Mouse (Mus musculus) cortical plate, adult 2 months (tissue): ENCODE results near the gene Ilk. TPM values are rescaled to one million over a fixed set of nuclear protein-coding genes. Genes with fewer than 3 reads are reported as not detected.
A peak's percentile ranks its signal among the peaks of the same experiment; 100 is the strongest.
"Not testable (repeated sequence)": the region's sequence is repeated elsewhere in the genome, so short reads cannot be mapped to it uniquely, and the experiment has no call there.

Source experiments
- H3K27ac ChIP-seq: fragments of 200-500 bp; 2 replicates; pipeline ENCODE4 v1.5.1; 2012; ENCODE audit warnings: low read length, control low read depth, inconsistent platforms; ENCODE audit not compliant: insufficient read depth
- H3K4me1 ChIP-seq: fragments of 200-500 bp; 2 replicates; pipeline ENCODE4 v1.6.1; 2011; ENCODE audit warnings: low read length; ENCODE audit not compliant: control insufficient read depth, insufficient read depth
- H3K4me3 ChIP-seq: fragments of 200-500 bp; 2 replicates; pipeline ENCODE4 v1.5.1; 2011; ENCODE audit warnings: mild to moderate bottlenecking, low read length, control low read depth; ENCODE audit not compliant: insufficient read depth
- CTCF ChIP-seq: fragments of 200-500 bp; IDR thresholded peaks from 2 replicates; pipeline ENCODE4 v1.5.1; 2011; ENCODE audit warnings: mild to moderate bottlenecking, control low read depth, low read length; ENCODE audit not compliant: insufficient read depth; ENCODE audit errors: extremely low read depth
- POLR2A ChIP-seq: fragments of 200-500 bp; IDR thresholded peaks from 2 replicates; pipeline ENCODE4 v1.6.1; 2011; ENCODE audit warnings: mild to moderate bottlenecking, low read length, control low read depth; ENCODE audit not compliant: insufficient read depth; ENCODE audit errors: extremely low read depth
- polyA plus RNA-seq: library from polyadenylated mRNA; depleted of rRNA; stranded (reverse); fragments of >200 nt; gene quantifications from 2 replicates; pipeline ENCODE4 v1.2.3, GENCODE M21; 2012

Gene Ilk
- polyA plus RNA-seq, 1 experiment, result 153 TPM

- TF ChIP-seq POLR2A, result no peak
- TF ChIP-seq CTCF, result no peak
- Histone ChIP-seq H3K27ac (peak overlapping the region; percentile 94), H3K4me1 (peaks cover 3% of the 10 kb centered on the region; the same call in 1 of the 2 replicates), H3K4me3 (no peak overlapping the region)
Measured at GRCm38 (mm10) chr7:105728701-105729428, 7.5 kb upstream of the Ilk start.

- H3K27ac ChIP-seq, result no peak overlapping the region
- peaks cover 2% of the 10 kb centered on the region; the same call in 1 of the 2 replicates for H3K4me1 ChIP-seq
- no peak overlapping the region for H3K4me3 ChIP-seq
- TF ChIP-seq POLR2A (no peak), CTCF (no peak)
Measured at GRCm38 (mm10) chr7:105733836-105734235, 2.6 kb upstream of the Ilk start.

DNA sequence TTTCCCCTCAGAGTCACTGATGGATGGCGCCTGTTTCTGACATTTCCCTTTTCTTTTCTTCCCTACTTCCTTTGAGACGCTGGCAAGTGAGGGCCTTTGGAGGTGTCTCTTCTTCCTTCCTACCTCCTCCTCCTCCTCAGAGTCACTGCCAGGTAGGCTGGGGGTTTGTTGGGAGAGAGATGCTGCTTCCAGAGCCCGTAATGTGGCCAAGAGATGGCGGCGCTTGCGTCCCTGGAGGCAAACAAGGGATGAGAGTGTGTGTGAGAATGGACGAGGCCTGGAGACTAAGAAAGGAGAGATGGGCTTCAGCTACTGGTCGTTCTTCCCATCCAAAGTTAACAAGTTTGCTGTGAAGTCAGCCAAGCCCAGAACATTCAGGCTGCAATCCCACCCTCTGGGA, 1.6 kb upstream of the Ilk start:
- no peak overlapping the region for H3K4me3 ChIP-seq
- no peak overlapping the region for H3K27ac ChIP-seq
- no peak for TF ChIP-seq CTCF
- TF ChIP-seq POLR2A, result no peak
- H3K4me1 ChIP-seq, result no peaks in the 10 kb centered on the region

GRCm38 (mm10) chr7:105735464-105735863, 928 bp upstream of the Ilk start:
- H3K4me1 ChIP-seq, H3K27ac ChIP-seq: not testable (repeated sequence)
- peak overlapping the region; percentile 94; the same call in 1 of the 2 replicates for H3K4me3 ChIP-seq

GRCm38 (mm10) chr7:105736911-105737521, 624 bp downstream of the Ilk start, which contains the start of gene Rrp8:
Gene Rrp8 (minus strand): TSS chr7:105737385.
- Histone ChIP-seq H3K27ac (peak within 1 kb of the TSS; percentile 68; the same call in 1 of the 2 replicates), H3K4me1 (no peaks in the 10 kb centered on the region), H3K4me3 (peak within 1 kb of the TSS; percentile 94)
- no peak for TF ChIP-seq CTCF
- no peak for TF ChIP-seq POLR2A

- no peaks in the 10 kb centered on the region for H3K4me1 ChIP-seq
- peak overlapping the region; percentile 94; the same call in 1 of the 2 replicates for H3K4me3 ChIP-seq
- no peak overlapping the region for H3K27ac ChIP-seq
- TF ChIP-seq CTCF, result no peak
- TF ChIP-seq POLR2A, result no peak
Measured at GRCm38 (mm10) chr7:105737648-105738047, 1.3 kb downstream of the Ilk start.

GRCm38 (mm10) chr7:105738286-105738685, 1.9 kb downstream of the Ilk start:
- Histone ChIP-seq H3K27ac (no peak overlapping the region), H3K4me3 (no peak overlapping the region), H3K4me1 (no peaks in the 10 kb centered on the region)
- TF ChIP-seq POLR2A (no peak), CTCF (no peak)

GRCm38 (mm10) chr7:105738948-105739347, 2.6 kb downstream of the Ilk start:
- TF ChIP-seq POLR2A (no peak), CTCF (no peak)
- no peaks in the 10 kb centered on the region for H3K4me1 ChIP-seq
- no peak overlapping the region for H3K4me3 ChIP-seq
- H3K27ac ChIP-seq, result peak overlapping the region; percentile 88

DNA sequence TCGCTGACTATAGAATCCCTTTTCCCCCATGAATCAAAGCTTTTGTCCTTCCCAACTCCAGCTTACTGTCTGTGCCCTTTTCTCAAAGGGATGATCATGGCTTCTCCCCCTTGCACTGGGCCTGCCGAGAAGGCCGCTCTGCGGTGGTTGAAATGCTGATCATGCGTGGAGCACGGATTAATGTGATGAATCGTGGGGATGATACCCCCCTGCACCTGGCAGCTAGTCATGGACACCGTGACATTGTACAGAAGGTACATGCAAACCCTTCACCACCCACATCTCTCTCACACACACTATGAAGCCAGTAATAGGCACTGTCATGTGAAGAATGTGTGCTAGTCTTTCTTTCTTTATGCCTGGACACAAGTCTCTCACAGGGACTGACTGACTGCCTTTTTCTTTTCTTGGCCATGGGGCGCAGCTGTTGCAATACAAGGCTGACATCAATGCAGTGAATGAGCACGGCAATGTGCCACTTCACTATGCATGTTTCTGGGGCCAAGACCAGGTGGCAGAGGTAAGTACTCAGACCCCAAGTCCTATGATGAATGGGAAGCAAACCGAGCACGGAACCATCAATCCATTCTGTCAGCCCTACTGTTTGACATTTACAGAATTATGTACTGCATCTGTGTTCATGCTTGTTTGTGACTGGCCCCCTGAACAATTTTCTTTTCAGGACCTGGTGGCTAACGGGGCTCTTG, 3.9 kb downstream of the Ilk start:
- TF ChIP-seq POLR2A (0 out of 2 replicates have a peak, but pooled peaks have one; percentile 8), CTCF (no peak)
- Histone ChIP-seq H3K27ac (no peak overlapping the region), H3K4me1 (no peaks in the 10 kb centered on the region), H3K4me3 (no peak overlapping the region)

DNA sequence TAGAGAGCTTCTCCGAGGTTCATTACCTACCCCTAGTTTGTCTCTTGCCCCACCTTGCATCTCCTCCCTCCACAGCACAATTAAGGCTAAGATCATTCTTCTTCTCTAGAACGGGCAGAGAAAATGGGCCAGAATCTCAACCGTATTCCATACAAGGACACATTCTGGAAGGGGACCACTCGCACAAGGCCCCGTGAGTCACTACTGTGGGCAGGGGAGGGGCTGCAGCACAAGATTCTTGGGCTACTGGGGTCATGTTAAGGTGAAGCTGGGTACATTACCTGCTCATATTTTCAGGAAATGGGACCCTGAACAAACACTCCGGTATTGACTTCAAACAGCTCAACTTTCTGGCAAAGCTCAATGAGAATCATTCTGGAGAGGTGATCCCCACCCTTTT, 4.5 kb downstream of the Ilk start:
- TF ChIP-seq CTCF (no peak), POLR2A (no peak)
- Histone ChIP-seq H3K27ac (no peak overlapping the region), H3K4me1 (no peaks in the 10 kb centered on the region), H3K4me3 (no peak overlapping the region)
